Mouse (Mus musculus) liver, embryonic 11.5 days (tissue): Measurements from ENCODE around the gene Birc7. TPM values are rescaled to one million over a fixed set of nuclear protein-coding genes. Genes with fewer than 3 reads are reported as not detected.

Experiments used
- ATAC-seq: fragments of 200-750 bp; cut with Nextera tagmentation; replicated peaks from 2 replicates; pipeline ENCODE4 v1.8.0; 2017; ENCODE audit warnings: moderate number of reproducible peaks, mild to moderate bottlenecking, moderate TSS enrichment, moderate library complexity; ENCODE audit not compliant: low FRiP score
- DNase-seq: peaks from one replicate; pipeline ENCODE4 v3.0.0-alpha.2; 2017; ENCODE audit warnings: low spot score
- H3K27ac ChIP-seq: fragments of 300-500 bp; sonication (generic); 2 replicates; pipeline ENCODE4 v1.5.1; 2014; ENCODE audit warnings: mild to moderate bottlenecking, low read depth, low read length, control low read depth
- H3K27me3 ChIP-seq: fragments of 300-500 bp; sonication (generic); replicated peaks from 2 replicates; pipeline ENCODE4 v1.6.1; 2014; ENCODE audit warnings: low read length, mixed read lengths; ENCODE audit not compliant: control insufficient read depth, insufficient read depth
- H3K36me3 ChIP-seq: fragments of 300-500 bp; sonication (generic); 2 replicates; pipeline ENCODE4 v1.6.1; 2014; ENCODE audit warnings: mild to moderate bottlenecking, low read length, moderate library complexity, mixed read lengths; ENCODE audit not compliant: control insufficient read depth, insufficient read depth
- H3K4me1 ChIP-seq: fragments of 300-500 bp; sonication (generic); replicated peaks from 2 replicates; pipeline ENCODE4 v1.6.1; 2014; ENCODE audit warnings: low read length, mixed read lengths; ENCODE audit not compliant: control insufficient read depth, insufficient read depth
- H3K4me2 ChIP-seq: fragments of 300-500 bp; sonication (generic); 2 replicates; pipeline ENCODE4 v1.6.1; 2014; ENCODE audit warnings: mild to moderate bottlenecking, control low read depth, moderate library complexity
- H3K4me3 ChIP-seq: fragments of 300-500 bp; sonication (generic); 2 replicates; pipeline ENCODE4 v1.5.1; 2014; ENCODE audit warnings: low read depth, low read length, control low read depth
- H3K9ac ChIP-seq: fragments of 300-500 bp; sonication (generic); 2 replicates; pipeline ENCODE4 v1.6.1; 2014; ENCODE audit warnings: low read depth, low read length, control low read depth
- H3K9me3 ChIP-seq: fragments of 300-500 bp; sonication (generic); 2 replicates; pipeline ENCODE4 v1.6.1; 2016; ENCODE audit warnings: low read length, inconsistent platforms, mixed read lengths; ENCODE audit not compliant: control insufficient read depth
- WGBS: fragments of 180-500 bp; shearing (Covaris S2); extraction: QIAGEN DNeasy Blood & Tissue Kit; methylation state at CpG from one replicate; pipeline ENCODE4 v1.1.7; 2014; 5-methylcytosine and 5-hydroxymethylcytosine counted together
- polyA plus RNA-seq: library from polyadenylated mRNA; unstranded; fragments of >200 nt; fragmentation: Nextera tagmentation; extraction: Ambion mirVana; gene quantifications from 2 replicates; pipeline ENCODE4 v1.2.1, GENCODE M21; 2014

The Birc7 gene
- polyA plus RNA-seq, 1 experiment from 2014 or later, result not detected

DNA sequence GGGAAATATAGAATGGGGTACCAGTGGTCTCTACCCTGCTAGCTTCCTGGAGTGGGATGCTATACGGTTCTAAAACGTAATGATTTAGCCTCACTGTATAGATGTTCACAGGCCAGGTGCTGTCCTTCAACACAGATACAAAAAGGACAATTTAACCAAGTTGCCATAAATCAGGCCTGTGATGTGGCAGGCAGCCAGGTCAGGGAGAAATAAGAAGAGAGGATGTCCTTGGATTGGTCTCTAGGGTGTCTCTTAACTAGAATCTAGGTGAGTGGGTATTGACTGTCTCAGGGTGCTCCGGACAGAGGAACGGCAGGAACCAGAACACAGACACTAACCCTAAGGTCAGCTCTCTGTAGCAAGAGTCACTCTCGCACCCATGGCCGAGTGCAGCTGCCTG lies 6.1 kb upstream of the Birc7 start:
- ATAC-seq (no peak), DNase-seq (no peak)
- peaks cover 4% of the 10 kb centered on the region; the same call in 1 of the 2 replicates for H3K4me1 ChIP-seq
- WGBS, result 90% methylated on average over 6 of the region's 6 CpGs
- H3K9me3 ChIP-seq, result no peaks in the 10 kb centered on the region
- no peak overlapping the region for H3K27ac ChIP-seq
- no peak overlapping the region for H3K4me3 ChIP-seq
- peaks cover 10% of the 10 kb centered on the region; the same call in 1 of the 2 replicates for H3K36me3 ChIP-seq
- no peak overlapping the region for H3K4me2 ChIP-seq
- no peaks in the 10 kb centered on the region for H3K27me3 ChIP-seq
- no peak overlapping the region for H3K9ac ChIP-seq

DNA sequence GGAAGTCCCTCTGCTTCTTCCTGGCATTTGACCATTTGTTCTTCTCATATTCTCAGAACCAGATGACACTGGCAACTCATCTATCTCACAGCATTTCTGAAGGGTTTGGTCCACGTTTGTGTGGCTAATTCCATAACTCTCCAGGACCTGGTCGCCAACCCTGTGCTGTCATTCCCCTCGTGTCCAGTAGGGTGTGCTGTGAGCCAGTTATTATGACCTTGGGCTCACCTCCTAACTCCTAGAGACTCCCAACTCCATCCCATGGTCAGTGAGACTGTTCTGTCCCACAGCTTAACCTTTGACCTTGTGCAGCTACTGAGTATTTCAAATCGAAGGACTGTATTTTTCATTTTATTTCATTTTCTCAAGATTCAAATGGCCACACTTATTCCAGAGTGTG lies 3.6 kb upstream of the Birc7 start:
- WGBS, result 9% methylated on average over 4 of the region's 4 CpGs
- H3K36me3 ChIP-seq, result no peaks in the 10 kb centered on the region
- H3K9ac ChIP-seq, result no peak overlapping the region
- H3K27ac ChIP-seq, result no peak overlapping the region
- H3K27me3 ChIP-seq, result 0 out of 2 replicates have a peak, but pooled peaks cover 2% of the 10 kb centered on the region
- no peak overlapping the region for H3K4me2 ChIP-seq
- no peak overlapping the region for H3K4me3 ChIP-seq
- H3K9me3 ChIP-seq, result no peaks in the 10 kb centered on the region
- H3K4me1 ChIP-seq, result no peaks in the 10 kb centered on the region
- ATAC-seq (no peak), DNase-seq (peak; percentile 61)

DNA sequence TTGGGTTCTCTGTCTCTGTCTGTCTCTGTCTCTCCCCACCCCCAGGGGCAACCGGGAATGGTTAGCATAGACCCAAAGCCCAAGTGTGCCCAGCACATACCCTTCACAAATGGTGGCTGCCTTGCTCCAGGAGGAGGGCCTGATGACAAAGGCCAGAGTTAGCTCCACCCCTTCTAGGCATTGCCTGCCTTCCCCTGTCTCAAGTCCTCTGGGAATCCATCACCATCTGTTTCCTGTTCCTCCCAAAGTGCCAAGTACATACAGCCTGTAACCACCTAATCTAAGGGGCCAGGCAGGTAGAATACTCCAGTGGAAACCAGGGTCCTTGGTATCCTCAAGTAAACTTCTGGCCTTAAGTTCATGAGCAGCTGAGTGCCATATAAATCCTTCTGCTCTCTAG lies 3.6 kb downstream of the Birc7 start:
- H3K4me2 ChIP-seq, result no peak overlapping the region
- no peaks in the 10 kb centered on the region for H3K4me1 ChIP-seq
- no peak overlapping the region for H3K4me3 ChIP-seq
- WGBS, result 38% methylated on average over 1 of the region's 1 CpGs
- H3K27ac ChIP-seq, result no peak overlapping the region
- DNase-seq, result no peak
- 0 out of 2 replicates have a peak, but pooled peaks cover 2% of the 10 kb centered on the region for H3K27me3 ChIP-seq
- ATAC-seq, result no peak
- H3K9me3 ChIP-seq, result no peaks in the 10 kb centered on the region
- no peaks in the 10 kb centered on the region for H3K36me3 ChIP-seq
- H3K9ac ChIP-seq, result no peak overlapping the region

DNA sequence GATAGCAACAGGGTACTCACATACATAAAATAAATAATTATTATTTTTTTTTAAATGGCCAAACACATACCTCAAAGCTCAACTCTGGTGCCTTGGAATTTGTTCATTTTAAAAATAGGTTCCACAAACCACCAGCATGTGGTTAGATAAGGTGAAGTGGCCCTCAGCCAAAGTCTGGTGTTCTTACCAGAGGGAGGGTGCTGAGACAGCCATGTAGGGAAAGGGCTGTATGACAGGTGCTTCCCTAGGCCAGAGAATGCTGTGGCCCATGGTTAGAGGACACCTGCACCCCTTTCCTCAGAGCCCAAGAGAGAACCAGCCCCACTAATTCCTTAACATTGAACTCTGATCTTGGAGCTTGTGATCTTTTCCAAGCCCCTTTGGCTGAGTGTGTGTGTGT lies 11.4 kb downstream of the Birc7 start:
- Histone ChIP-seq H3K4me2 (no peak overlapping the region), H3K9ac (no peak overlapping the region), H3K4me1 (no peaks in the 10 kb centered on the region), H3K36me3 (no peaks in the 10 kb centered on the region), H3K27me3 (no peaks in the 10 kb centered on the region; the same call in 1 of the 2 replicates), H3K4me3 (no peak overlapping the region), H3K27ac (no peak overlapping the region), H3K9me3 (no peaks in the 10 kb centered on the region)
- DNase-seq (no peak), ATAC-seq (no peak)

DNA sequence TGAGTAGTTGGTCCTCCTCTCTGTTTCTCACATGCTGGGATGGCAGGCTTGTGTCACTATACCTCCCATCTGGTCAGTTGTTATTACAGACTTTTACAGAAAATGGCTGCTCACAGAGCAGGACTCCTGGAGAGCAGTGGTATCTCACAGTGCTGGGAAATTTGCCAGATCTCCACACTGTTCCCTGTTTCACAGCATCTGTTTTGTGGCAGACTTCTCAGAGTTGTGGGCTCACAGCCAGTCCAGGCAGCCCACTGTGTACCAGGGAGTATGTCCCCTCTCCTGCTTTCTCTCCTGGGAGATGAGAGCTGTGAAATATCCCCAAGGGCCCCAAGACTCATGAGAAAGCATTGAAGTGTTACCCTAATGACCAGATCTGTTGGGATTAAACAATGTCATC lies 13.0 kb downstream of the Birc7 start:
- no peak overlapping the region for H3K4me2 ChIP-seq
- no peaks in the 10 kb centered on the region for H3K9me3 ChIP-seq
- no peaks in the 10 kb centered on the region; the same call in 1 of the 2 replicates for H3K27me3 ChIP-seq
- no peak overlapping the region for H3K4me3 ChIP-seq
- H3K4me1 ChIP-seq, result no peaks in the 10 kb centered on the region
- no peak for ATAC-seq
- no peaks in the 10 kb centered on the region for H3K36me3 ChIP-seq
- DNase-seq, result no peak
- no peak overlapping the region for H3K9ac ChIP-seq
- H3K27ac ChIP-seq, result no peak overlapping the region

- Histone ChIP-seq H3K27me3 (peaks cover 33% of the 10 kb centered on the region), H3K36me3 (no peaks in the 10 kb centered on the region), H3K4me1 (no peaks in the 10 kb centered on the region), H3K4me3 (no peak overlapping the region), H3K27ac (no peak overlapping the region), H3K9ac (no peak overlapping the region), H3K4me2 (no peak overlapping the region), H3K9me3 (no peaks in the 10 kb centered on the region)
- WGBS, result 43% methylated on average over 1 of the region's 1 CpGs
- no peak for DNase-seq
- ATAC-seq, result no peak
Observed at GRCm38 (mm10) chr2:180949947-180950346, 21.1 kb downstream of the Birc7 start.

- Histone ChIP-seq H3K4me1 (no peaks in the 10 kb centered on the region), H3K4me2 (no peak overlapping the region), H3K27me3 (peaks cover 49% of the 10 kb centered on the region), H3K9ac (no peak overlapping the region), H3K36me3 (no peaks in the 10 kb centered on the region), H3K27ac (no peak overlapping the region), H3K9me3 (no peaks in the 10 kb centered on the region), H3K4me3 (no peak overlapping the region)
- 29% methylated on average over 9 of the region's 9 CpGs for WGBS
- no peak for DNase-seq
- no peak for ATAC-seq
Observed at GRCm38 (mm10) chr2:180952731-180953171, 23.9 kb downstream of the Birc7 start.

DNA sequence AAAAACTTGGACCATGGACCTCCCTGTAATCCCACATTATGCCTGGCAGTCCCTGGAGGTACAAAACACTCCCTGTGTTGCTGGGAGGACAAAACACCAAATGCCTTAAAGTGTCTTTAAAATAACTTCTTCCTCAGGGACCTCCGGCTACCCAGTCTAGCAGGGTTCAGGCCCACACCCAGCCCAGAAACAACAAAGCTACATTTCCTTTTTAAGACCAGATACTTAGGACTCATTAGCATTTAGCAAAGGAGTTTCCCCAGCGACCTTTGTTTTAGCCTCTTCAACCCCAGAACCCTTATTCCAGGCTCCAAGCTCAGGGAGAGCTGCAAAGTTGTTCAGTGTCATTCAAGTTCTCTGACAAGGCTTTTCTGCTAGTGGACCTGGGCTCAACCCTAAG lies 24.8 kb downstream of the Birc7 start:
- Histone ChIP-seq H3K9ac (no peak overlapping the region), H3K9me3 (no peaks in the 10 kb centered on the region), H3K36me3 (no peaks in the 10 kb centered on the region), H3K27me3 (peaks cover 49% of the 10 kb centered on the region), H3K27ac (no peak overlapping the region), H3K4me3 (peak overlapping the region; percentile 38; the same call in 1 of the 2 replicates), H3K4me1 (no peaks in the 10 kb centered on the region), H3K4me2 (peak overlapping the region; percentile 68)
- ATAC-seq (no peak), DNase-seq (no peak)
- 32% methylated on average over 2 of the region's 2 CpGs for WGBS

DNA sequence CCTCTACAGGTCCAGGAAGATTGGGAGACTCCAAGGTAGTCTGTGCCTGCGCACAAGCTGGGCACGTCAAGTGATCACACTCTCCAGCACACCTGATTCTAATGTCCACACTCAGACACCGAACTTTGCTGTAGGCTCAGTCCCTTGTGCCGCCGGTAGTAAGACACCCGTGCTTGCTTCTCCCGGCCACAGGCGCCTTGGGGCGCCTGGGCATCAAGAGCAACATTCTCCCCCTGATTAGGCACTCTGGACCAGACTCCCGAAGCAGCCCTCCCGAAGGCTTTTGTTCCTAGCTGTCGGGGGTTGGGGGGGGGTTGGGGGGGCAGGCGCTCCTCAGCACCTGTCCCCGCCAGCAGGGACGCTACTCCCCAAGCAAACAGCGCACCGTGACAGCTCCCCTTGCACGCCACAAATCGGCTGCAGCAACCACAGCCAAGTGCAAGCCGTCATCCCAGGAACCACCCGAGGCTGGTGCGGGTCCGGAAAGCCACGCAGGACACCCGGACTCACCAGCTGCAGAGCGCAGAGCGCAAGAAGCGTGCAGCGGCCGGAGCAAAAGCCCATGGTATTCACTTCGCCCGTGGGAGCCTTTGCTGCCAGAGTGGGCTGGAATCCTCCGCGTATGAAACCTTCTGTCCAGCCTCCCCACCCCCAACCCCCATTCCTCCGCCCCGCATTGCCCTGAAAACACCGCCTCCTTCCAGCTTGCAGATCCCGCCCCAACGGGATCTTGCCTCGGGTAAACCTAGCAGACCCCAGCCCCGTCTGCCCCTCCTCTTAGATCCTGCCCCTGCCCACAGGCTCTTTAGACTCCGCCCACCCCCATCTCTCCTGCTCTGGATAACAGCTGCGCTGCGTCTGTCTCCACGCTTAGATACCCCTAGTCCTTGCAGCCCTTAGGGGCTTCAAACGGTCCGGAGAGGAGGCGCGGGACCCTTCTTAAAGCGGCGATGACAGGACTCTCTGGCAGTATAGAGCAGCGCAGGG lies 25.5 kb downstream of the Birc7 start, which contains the start of gene Nkain4:
Gene Nkain4 (minus strand): TSS at position 639 of the 987 bp plus-strand sequence.
- DNase-seq (peak; percentile 56), ATAC-seq (peak; percentile 49)
- peak within 1 kb of the TSS; percentile 68 for H3K4me2 ChIP-seq
- H3K36me3 ChIP-seq, result no peaks in the 10 kb centered on the region
- H3K4me1 ChIP-seq, result no peaks in the 10 kb centered on the region
- H3K9ac ChIP-seq, result no peak within 1 kb of the TSS
- peak within 1 kb of the TSS; percentile 38 for H3K4me3 ChIP-seq
- peaks cover 49% of the 10 kb centered on the region for H3K27me3 ChIP-seq
- H3K9me3 ChIP-seq, result no peaks in the 10 kb centered on the region
- no peak within 1 kb of the TSS for H3K27ac ChIP-seq
- 2% methylated on average over 52 of the region's 52 CpGs for WGBS
